Mouse (Mus musculus) midbrain, embryonic 14.5 days (tissue): ENCODE measurements around the gene Wbp2. TPM values are rescaled to one million over a fixed set of nuclear protein-coding genes. Genes with fewer than 3 reads are reported as not detected.

Experiments
- ATAC-seq: fragments of 200-750 bp; cut with Nextera tagmentation; 2 replicates; pipeline ENCODE4 v1.8.0; 2017; ENCODE audit warnings: moderate number of reproducible peaks, moderate library complexity; ENCODE audit not compliant: low FRiP score, low TSS enrichment
- DNase-seq: peaks from one replicate; pipeline ENCODE4 v3.0.0-alpha.2; 2015
- H3K27ac ChIP-seq: fragments of 300-500 bp; sonication (generic); replicated peaks from 2 replicates; pipeline ENCODE4 v1.5.1; 2014; ENCODE audit warnings: mild to moderate bottlenecking, low read depth, low read length, moderate library complexity
- H3K27me3 ChIP-seq: fragments of 300-500 bp; sonication (generic); 2 replicates; pipeline ENCODE4 v1.6.1; 2014; ENCODE audit warnings: low read length, control low read depth, mixed read lengths; ENCODE audit not compliant: control insufficient read depth, insufficient read depth
- H3K36me3 ChIP-seq: fragments of 300-500 bp; sonication (generic); 2 replicates; pipeline ENCODE4 v1.6.1; 2014; ENCODE audit warnings: low read length, control low read depth; ENCODE audit not compliant: control insufficient read depth, insufficient read depth
- H3K4me1 ChIP-seq: fragments of 300-500 bp; sonication (generic); 2 replicates; pipeline ENCODE4 v1.6.1; 2014; ENCODE audit warnings: mild to moderate bottlenecking, antibody characterized with exemption, low read length, control low read depth; ENCODE audit not compliant: control insufficient read depth, insufficient read depth
- H3K4me2 ChIP-seq: fragments of 300-500 bp; sonication (generic); 2 replicates; pipeline ENCODE4 v1.6.1; 2014; ENCODE audit warnings: mild to moderate bottlenecking, low read length, moderate library complexity
- H3K4me3 ChIP-seq: fragments of 300-500 bp; sonication (generic); replicated peaks from 2 replicates; pipeline ENCODE4 v1.5.1; 2014; ENCODE audit warnings: low read depth, low read length
- H3K9ac ChIP-seq: fragments of 300-500 bp; sonication (generic); replicated peaks from 2 replicates; pipeline ENCODE4 v1.6.1; 2014; ENCODE audit warnings: mild to moderate bottlenecking, low read length, moderate library complexity
- H3K9me3 ChIP-seq: fragments of 300-500 bp; sonication (generic); 2 replicates; pipeline ENCODE4 v1.6.1; 2016; ENCODE audit warnings: low read length, control low read depth, mixed read lengths; ENCODE audit not compliant: control insufficient read depth
- WGBS: fragments of 180-500 bp; shearing (Covaris S2); extraction: QIAGEN DNeasy Blood & Tissue Kit; methylation state at CpG from one replicate; pipeline ENCODE4 v1.1.7; 2014; 5-methylcytosine and 5-hydroxymethylcytosine counted together
- polyA plus RNA-seq: library from polyadenylated mRNA; unstranded; fragments of >200 nt; fragmentation: Nextera tagmentation; extraction: Ambion mirVana; gene quantifications from 2 replicates; pipeline ENCODE4 v1.2.1, GENCODE M21; 2014

Gene Wbp2
- polyA plus RNA-seq, 1 experiment from 2014 or later: 160 TPM

DNA sequence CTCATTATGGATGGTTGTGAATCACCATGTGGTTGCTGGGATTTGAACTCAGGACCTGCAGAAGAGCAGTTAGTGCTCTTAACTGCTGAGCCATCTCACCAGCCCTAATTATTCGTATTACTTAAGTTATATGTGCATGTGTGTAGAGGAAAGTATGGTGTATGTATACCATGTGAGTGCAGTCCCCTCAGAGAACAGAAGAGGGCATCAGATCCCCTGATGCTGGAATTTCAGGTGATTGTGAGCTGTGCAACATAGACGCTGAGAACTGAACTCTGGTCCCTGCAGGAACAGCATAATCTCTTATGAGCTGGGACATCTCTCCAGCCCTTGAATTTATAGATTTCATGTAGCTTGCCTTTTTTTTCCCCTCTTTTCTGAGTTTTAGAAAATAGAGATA lies 45.0 kb downstream of the Wbp2 start:
- H3K9me3 ChIP-seq: no peaks in the 10 kb centered on the region
- no peak for ATAC-seq
- WGBS: 98% methylated on average over 2 of the region's 2 CpGs

GRCm38 (mm10) chr11:116040593-116040992 lies 46.2 kb downstream of the Wbp2 start:
- DNase-seq: no peak
- Histone ChIP-seq H3K4me2 (no peak overlapping the region), H3K4me3 (no peak overlapping the region), H3K9me3 (no peaks in the 10 kb centered on the region), H3K27ac (no peak overlapping the region), H3K27me3 (no peaks in the 10 kb centered on the region), H3K36me3 (peaks cover 38% of the 10 kb centered on the region), H3K4me1 (no peaks in the 10 kb centered on the region), H3K9ac (no peak overlapping the region)
- WGBS: 90% methylated on average over 6 of the region's 6 CpGs
- no peak for ATAC-seq

More for the DNA sequence above, 45.0 kb downstream of the Wbp2 start:
- no peak overlapping the region for H3K4me3 ChIP-seq
- H3K27me3 ChIP-seq: no peaks in the 10 kb centered on the region
- no peak overlapping the region for H3K4me2 ChIP-seq
- no peak for DNase-seq
- no peak overlapping the region for H3K27ac ChIP-seq
- no peaks in the 10 kb centered on the region for H3K4me1 ChIP-seq
- H3K36me3 ChIP-seq: peaks cover 42% of the 10 kb centered on the region
- no peak overlapping the region for H3K9ac ChIP-seq

- ATAC-seq: no peak
- no peak for DNase-seq
- H3K36me3 ChIP-seq: peaks cover 32% of the 10 kb centered on the region
- H3K9me3 ChIP-seq: no peaks in the 10 kb centered on the region
- WGBS: 88% methylated on average over 9 of the region's 9 CpGs
- no peak overlapping the region for H3K27ac ChIP-seq
- H3K4me3 ChIP-seq: no peak overlapping the region
- no peaks in the 10 kb centered on the region for H3K4me1 ChIP-seq
- no peak overlapping the region for H3K9ac ChIP-seq
- no peak overlapping the region for H3K4me2 ChIP-seq
- no peaks in the 10 kb centered on the region for H3K27me3 ChIP-seq
Observed at GRCm38 (mm10) chr11:116037826-116038225, 49.0 kb downstream of the Wbp2 start.

DNA sequence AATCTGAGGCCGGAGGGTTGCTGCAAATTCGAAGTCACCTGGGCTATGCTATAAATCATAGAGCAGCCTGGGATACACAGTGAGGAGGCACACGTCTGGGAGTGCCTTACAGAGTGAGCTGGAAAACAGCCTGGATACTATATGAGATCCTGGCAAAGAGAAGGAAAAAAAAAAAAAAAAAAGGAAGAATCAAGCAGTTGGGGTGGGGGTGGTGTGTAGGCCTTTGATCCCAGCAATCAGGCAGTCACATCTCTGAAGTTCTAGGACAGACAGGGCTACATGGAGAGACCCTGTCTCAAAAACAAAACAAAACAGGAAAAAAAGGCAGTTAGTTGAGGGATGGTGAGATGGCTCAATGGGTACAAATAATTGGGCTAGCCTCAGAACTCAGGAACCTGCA lies 50.1 kb downstream of the Wbp2 start:
- Histone ChIP-seq H3K4me3 (no peak overlapping the region), H3K27me3 (no peaks in the 10 kb centered on the region), H3K27ac (no peak overlapping the region), H3K36me3 (peaks cover 23% of the 10 kb centered on the region), H3K9ac (no peak overlapping the region), H3K9me3 (no peaks in the 10 kb centered on the region), H3K4me1 (peaks cover 1% of the 10 kb centered on the region), H3K4me2 (no peak overlapping the region)
- 99% methylated on average over 3 of the region's 3 CpGs for WGBS
- ATAC-seq: no peak
- no peak for DNase-seq

DNA sequence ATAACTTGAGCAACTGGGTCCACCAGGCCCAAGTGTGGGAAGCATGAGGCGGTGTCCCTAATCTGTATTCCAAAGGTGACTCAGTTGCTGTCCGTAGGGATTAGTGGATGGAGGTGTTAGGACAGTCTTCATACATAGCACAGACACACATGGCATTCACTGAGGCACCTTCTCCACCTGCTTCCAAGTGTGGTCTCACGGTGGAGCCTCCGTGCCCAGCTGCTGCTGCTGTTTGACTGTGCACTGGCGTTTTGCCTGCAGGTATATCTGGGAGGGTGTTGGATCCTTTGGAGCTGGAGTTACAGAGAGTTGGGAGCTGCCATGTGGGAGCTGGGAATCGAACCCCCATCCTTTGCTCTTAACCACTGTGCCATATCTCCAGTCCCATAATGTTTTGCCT lies 52.2 kb downstream of the Wbp2 start:
- no peak for ATAC-seq
- Histone ChIP-seq H3K4me2 (no peak overlapping the region), H3K27me3 (no peaks in the 10 kb centered on the region), H3K27ac (no peak overlapping the region), H3K4me1 (peaks cover 10% of the 10 kb centered on the region), H3K9me3 (no peaks in the 10 kb centered on the region), H3K9ac (no peak overlapping the region), H3K4me3 (no peak overlapping the region), H3K36me3 (peaks cover 9% of the 10 kb centered on the region)
- WGBS: 94% methylated on average over 6 of the region's 6 CpGs
- DNase-seq: no peak

DNA sequence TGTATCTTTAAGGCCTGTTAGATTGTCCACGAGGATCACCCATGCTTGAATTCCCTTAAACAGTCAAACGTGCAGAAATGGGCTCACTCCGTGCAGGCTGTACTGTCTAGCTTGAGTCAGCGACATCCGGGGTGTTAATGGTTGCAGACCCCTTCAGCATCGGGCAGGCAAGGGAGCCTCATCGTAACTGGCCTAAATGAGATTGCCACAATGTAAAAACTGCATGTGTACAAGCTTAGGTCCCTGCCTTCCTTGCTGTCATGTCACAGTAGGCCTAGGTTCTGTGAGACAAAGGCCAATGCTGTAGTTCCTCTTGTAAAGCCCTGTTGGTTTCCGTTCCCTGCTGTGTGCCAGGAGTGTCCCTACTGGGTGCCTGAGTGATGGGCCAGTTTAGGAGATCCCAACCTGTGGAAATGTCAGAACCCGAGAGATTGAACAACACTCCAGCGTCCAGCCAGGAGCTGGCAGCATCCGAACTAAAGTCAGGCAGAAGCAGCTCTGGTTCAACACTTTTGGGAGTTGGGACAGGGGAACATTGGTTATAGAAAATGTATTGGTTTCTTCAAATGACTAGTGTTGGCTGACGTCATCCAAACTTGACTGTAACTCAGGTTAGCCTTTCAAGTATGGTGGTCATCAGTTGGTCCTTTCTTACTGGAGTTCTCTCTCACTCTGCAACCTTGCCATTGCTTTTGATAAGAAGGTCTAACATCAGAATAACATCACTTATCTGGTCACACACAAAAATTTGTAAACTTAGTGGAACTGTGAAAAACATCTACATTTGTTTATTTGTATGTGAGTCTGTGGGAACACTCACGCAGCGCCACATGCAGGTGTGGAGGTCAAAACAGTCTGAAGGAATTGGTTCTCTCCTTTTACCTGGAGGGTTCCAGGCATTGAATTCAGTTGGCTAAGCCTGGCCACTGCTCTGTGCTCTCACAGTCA lies 55.6 kb downstream of the Wbp2 start:
- peaks cover 10% of the 10 kb centered on the region for H3K4me1 ChIP-seq
- H3K36me3 ChIP-seq: no peaks in the 10 kb centered on the region
- H3K4me2 ChIP-seq: peak overlapping the region; percentile 96
- peak overlapping the region; percentile 100 for H3K27ac ChIP-seq
- WGBS: 27% methylated on average over 14 of the region's 14 CpGs
- H3K4me3 ChIP-seq: peak overlapping the region; percentile 68
- H3K9me3 ChIP-seq: no peaks in the 10 kb centered on the region
- DNase-seq: no peak
- H3K9ac ChIP-seq: peak overlapping the region; percentile 84
- peak; percentile 28 for ATAC-seq
- H3K27me3 ChIP-seq: no peaks in the 10 kb centered on the region

- peak within 1 kb of the TSS; percentile 68 for H3K4me3 ChIP-seq
- ATAC-seq: peak; percentile 94
- H3K36me3 ChIP-seq: no peaks in the 10 kb centered on the region
- H3K4me1 ChIP-seq: peaks cover 10% of the 10 kb centered on the region
- peak within 1 kb of the TSS; percentile 96 for H3K4me2 ChIP-seq
- peak within 1 kb of the TSS; percentile 84 for H3K9ac ChIP-seq
- no peaks in the 10 kb centered on the region for H3K27me3 ChIP-seq
- no peaks in the 10 kb centered on the region for H3K9me3 ChIP-seq
- H3K27ac ChIP-seq: peak within 1 kb of the TSS; percentile 100
- DNase-seq: peak; percentile 99
- WGBS: under 1% methylated on average over 56 of the region's 67 CpGs
Observed at GRCm38 (mm10) chr11:116030088-116030897, 56.5 kb downstream of the Wbp2 start, which contains the start of gene Unk. Gene Unk (plus strand): TSS chr11:116030322.

- Histone ChIP-seq H3K27ac (no peak overlapping the region), H3K4me3 (peak overlapping the region; percentile 68)
- ATAC-seq: no peak
Observed at GRCm38 (mm10) chr11:116029086-116029865, 57.5 kb downstream of the Wbp2 start.

More at GRCm38 (mm10) chr11:116029086-116029865, 57.5 kb downstream of the Wbp2 start:
- no peak for DNase-seq
- Histone ChIP-seq H3K9ac (peak overlapping the region; percentile 47; the same call in 1 of the 2 replicates), H3K27me3 (no peaks in the 10 kb centered on the region), H3K4me1 (peaks cover 10% of the 10 kb centered on the region), H3K9me3 (no peaks in the 10 kb centered on the region), H3K36me3 (no peaks in the 10 kb centered on the region), H3K4me2 (peak overlapping the region; percentile 66)
- WGBS: 86% methylated on average over 6 of the region's 6 CpGs
